8 mouse cellular contexts compared by ENCODE assay signal in genomic region chr15:6707936-6708525, GRCm38 (mm10). TPM values are rescaled to one million over a fixed set of nuclear protein-coding genes. Genes with fewer than 3 reads are reported as not detected.
DNase-seq lines count a peak whose midpoint lies in the region; ATAC-seq and TF ChIP-seq lines count a peak whose summit lies in the region.

Rictor (plus strand) TSS chr15:6708379.

- intact Hi-C loops in heart, postnatal 25 days (cut with DNase I), result loop anchor here (5.0 kb wide), 1 partner anchor 169 kb away; no protein-coding TSS in a partner anchor

- no peak for TF ChIP-seq CTCF in ES-Bruce4 (IDR thresholded peaks at IDR 0.05; ENCODE audit: low read depth, low read length)

- H3K9ac ChIP-seq in ES-Bruce4 (ENCODE audit: low read depth, poor library complexity, severe bottlenecking), result peak within 1 kb of the TSS; percentile 99
- H3K9ac ChIP-seq in forebrain, embryonic 14.5 days (ENCODE audit: low read length), result peak within 1 kb of the TSS; percentile 95
- H3K9ac ChIP-seq in lung, embryonic 16.5 days (ENCODE audit: low read length), result peak within 1 kb of the TSS; percentile 91

- peak within 1 kb of the TSS; percentile 61 for H3K27ac ChIP-seq in ES-Bruce4 (ENCODE audit: insufficient read depth, low read length)
- peak within 1 kb of the TSS; percentile 93 for H3K27ac ChIP-seq in forebrain, embryonic 14.5 days (ENCODE audit: low read depth, low read length)
- peak within 1 kb of the TSS; percentile 88 for H3K27ac ChIP-seq in lung, embryonic 16.5 days (ENCODE audit: low read length)

- no peaks in the 10 kb centered on the region for H3K27me3 ChIP-seq in ES-Bruce4 (ENCODE audit: control insufficient read depth, insufficient read depth, low read length, poor library complexity, severe bottlenecking)
- H3K27me3 ChIP-seq in forebrain, embryonic 14.5 days (replicated peaks; ENCODE audit: control insufficient read depth, insufficient read depth, low read length), result no peaks in the 10 kb centered on the region
- no peaks in the 10 kb centered on the region for H3K27me3 ChIP-seq in lung, embryonic 16.5 days (ENCODE audit: control insufficient read depth, insufficient read depth, low read depth, low read length)

- WGBS in forebrain, embryonic 14.5 days, result under 1% methylated on average over 51 of the region's 82 CpGs
- WGBS in lung, embryonic 16.5 days, result 0% methylated on average over 24 of the region's 82 CpGs

- peak; percentile 20 for TF ChIP-seq POLR2A in ES-Bruce4 (IDR thresholded peaks at IDR 0.05; ENCODE audit: insufficient read depth, low read length)

- peak within 1 kb of the TSS; percentile 88 for H3K4me3 ChIP-seq in ES-Bruce4 (ENCODE audit: low read depth, low read length)
- peak within 1 kb of the TSS; percentile 86 for H3K4me3 ChIP-seq in forebrain, embryonic 14.5 days (ENCODE audit: low read depth, low read length)
- peak within 1 kb of the TSS; percentile 87 for H3K4me3 ChIP-seq in lung, embryonic 16.5 days (ENCODE audit: low read length)

- 0 out of 2 replicates have a peak, but pooled peaks have one; percentile 31 for TF ChIP-seq EP300 in ES-Bruce4 (IDR thresholded peaks at IDR 0.05; ENCODE audit: insufficient read depth, low read depth, low read length)

- H3K4me1 ChIP-seq in ES-Bruce4 (ENCODE audit: control insufficient read depth, insufficient read depth, low read length), result no peaks in the 10 kb centered on the region
- H3K4me1 ChIP-seq in forebrain, embryonic 14.5 days (ENCODE audit: control insufficient read depth, insufficient read depth, low read length), result peaks cover 17% of the 10 kb centered on the region
- peaks cover 9% of the 10 kb centered on the region for H3K4me1 ChIP-seq in lung, embryonic 16.5 days (replicated peaks; ENCODE audit: control insufficient read depth, insufficient read depth, low read length)

- H3K4me2 ChIP-seq in forebrain, embryonic 14.5 days (ENCODE audit: low read length), result peak within 1 kb of the TSS; percentile 95
- peak within 1 kb of the TSS; percentile 87 for H3K4me2 ChIP-seq in lung, embryonic 16.5 days (ENCODE audit: low read depth, low read length)

- peak; percentile 88 for ATAC-seq in forebrain, embryonic 14.5 days
- ATAC-seq in lung, embryonic 16.5 days (ENCODE audit: low read depth), result peak; percentile 90

- H3K9me3 ChIP-seq in ES-Bruce4 (replicated peaks; ENCODE audit: control insufficient read depth, insufficient read depth, low read length, poor library complexity, severe bottlenecking), result no peaks in the 10 kb centered on the region
- H3K9me3 ChIP-seq in forebrain, embryonic 14.5 days (replicated peaks; ENCODE audit: control insufficient read depth, low read length), result no peaks in the 10 kb centered on the region
- no peaks in the 10 kb centered on the region for H3K9me3 ChIP-seq in lung, embryonic 16.5 days (ENCODE audit: control insufficient read depth, low read length)

- DNase-seq in c-Kit-positive CD71-positive TER-119-negative erythroid progenitor cells, embryonic 14.5 days (ENCODE audit: low read depth), result peak; percentile 67
- DNase-seq in forebrain, embryonic 14.5 days (ENCODE audit: low spot score), result peak; percentile 93
- peak; percentile 54 for DNase-seq in heart, postnatal 25 days (ENCODE audit: low spot score)
- DNase-seq in layer of hippocampus, adult 8-10 months (ENCODE audit: low spot score in 2 of 2), result peak; percentile 42 to 59
- peak; percentile 50 for DNase-seq in ovary, adult 18-20 months (ENCODE audit: low spot score)
- peak; percentile 90 for DNase-seq in thymus, postnatal 0 days (ENCODE audit: low spot score)

- no peaks in the 10 kb centered on the region for H3K36me3 ChIP-seq in ES-Bruce4 (ENCODE audit: control insufficient read depth, insufficient read depth, low read length, poor library complexity, severe bottlenecking)
- no peaks in the 10 kb centered on the region for H3K36me3 ChIP-seq in forebrain, embryonic 14.5 days (ENCODE audit: control insufficient read depth, insufficient read depth, low read length)
- no peaks in the 10 kb centered on the region for H3K36me3 ChIP-seq in lung, embryonic 16.5 days (ENCODE audit: control insufficient read depth, insufficient read depth, low read length)

RNA-seq across cellular contexts. Expression of gene Rictor, which starts in this region (rescaled TPM):
- 54.4 and 54.7 TPM in 2 replicates for polyA plus RNA-seq in ES-Bruce4 (2011; ENCODE audit: insufficient read depth, insufficient read length, low read depth, missing spikeins)
- 34.2 and 53.7 TPM in 2 replicates for polyA plus RNA-seq in forebrain, embryonic 14.5 days (2014; fragmentation: Nextera tagmentation; extraction: Ambion mirVana)
- total RNA-seq in heart, postnatal 25 days (2021), result 10 to 100 TPM; 12.0 to 13.7 TPM
- total RNA-seq in layer of hippocampus, adult 8-10 months (2022), result 10 to 100 TPM; 37.8 to 53.6 (median 47.3) TPM
- 46.8 and 49.2 TPM in 2 replicates for polyA plus RNA-seq in lung, embryonic 16.5 days (2015; fragmentation: Nextera tagmentation; extraction: Ambion mirVana)
- 60.2 and 75.7 TPM in 2 replicates for polyA plus RNA-seq in thymus, postnatal 0 days (2015; fragmentation: Nextera tagmentation; extraction: Ambion mirVana)

Comparison
In these comparisons a context has a peak if more than half of its experiments do, and no peak if none do; other contexts are left out.
1. Peak in every context shown above with its lines: DNase-seq, ATAC-seq, H3K4me3 ChIP-seq and H3K27ac ChIP-seq.